In genomic region chr1:92000226-92000625, GRCm38 (mm10) we compare ENCODE assay signal across 19 mouse cellular contexts.
"Had no signal": no experiment of that assay in that cellular context is flagged by ENCODE, and none has a peak within 500 bp of the region (broad histone marks: within the 10 kb centered on the region; RNA-seq: fewer than 3 reads in every experiment).

No protein-coding gene starts in this region.

- DNase-seq: gastrocnemius, adult 2 months; gastrocnemius, postnatal 10 days; gastrocnemius, postnatal 25 days; heart, adult 18-20 months; heart, postnatal 4 days; liver; liver, embryonic 13.5 days; liver, postnatal 0 days had no signal

- H3K27ac ChIP-seq: gastrocnemius, adult 2 months; heart, embryonic 13.5 days; heart, embryonic 15.5 days; hindbrain, embryonic 10.5 days; hindbrain, embryonic 12.5 days; hindbrain, embryonic 14.5 days; intestine, embryonic 15.5 days; layer of hippocampus, adult 2 months; left cerebral cortex, adult 2 months; limb, embryonic 10.5 days; limb, embryonic 12.5 days; liver, embryonic 13.5 days; liver, embryonic 15.5 days had no signal

- H3K4me1 ChIP-seq: hindbrain, embryonic 10.5 days; hindbrain, embryonic 12.5 days; liver, embryonic 13.5 days; liver, embryonic 15.5 days had no signal

- H3K27me3 ChIP-seq: heart, embryonic 13.5 days; heart, embryonic 15.5 days; hindbrain, embryonic 12.5 days; intestine, embryonic 15.5 days; limb, embryonic 12.5 days; liver, embryonic 13.5 days; liver, embryonic 15.5 days had no signal

- H3K4me3 ChIP-seq: gastrocnemius, adult 2 months; heart, embryonic 13.5 days; heart, embryonic 15.5 days; hindbrain, embryonic 10.5 days; hindbrain, embryonic 12.5 days; intestine, embryonic 15.5 days; layer of hippocampus, adult 2 months; left cerebral cortex, adult 2 months; limb, embryonic 10.5 days; limb, embryonic 12.5 days; liver, embryonic 13.5 days; liver, embryonic 15.5 days had no signal
